ENCODE assay signal across 8 mouse cellular contexts in genomic region chr9:13825896-13826295, GRCm38 (mm10). TPM values are rescaled to one million over a fixed set of nuclear protein-coding genes. Genes with fewer than 3 reads are reported as not detected.
DNase-seq lines count a peak whose midpoint lies in the region; ATAC-seq and TF ChIP-seq lines count a peak whose summit lies in the region.

No protein-coding gene starts in this region.

- no peak for DNase-seq in kidney, adult 9 months
- peak; percentile 60 for DNase-seq in c-Kit-positive CD71-positive TER-119-positive erythroid progenitor cells, embryonic 14.5 days (ENCODE audit: low spot score)
- no peak for DNase-seq in hindbrain, postnatal 0 days (ENCODE audit: low spot score)
- no peak for DNase-seq in natural killer cell, adult 2 months (ENCODE audit: low spot score in 2 of 2)
- no peak for DNase-seq in layer of hippocampus, postnatal 14 days (ENCODE audit: low spot score in 2 of 2)
- DNase-seq in cerebellum, postnatal 14 days, result no peak

- H3K9me3 ChIP-seq in kidney, embryonic 15.5 days (replicated peaks), result no peaks in the 10 kb centered on the region
- no peaks in the 10 kb centered on the region for H3K9me3 ChIP-seq in hindbrain, postnatal 0 days (ENCODE audit: low read length)
- H3K9me3 ChIP-seq in midbrain, embryonic 15.5 days, result no peaks in the 10 kb centered on the region

- H3K4me1 ChIP-seq in kidney, embryonic 15.5 days, result peaks cover 22% of the 10 kb centered on the region
- H3K4me1 ChIP-seq in hindbrain, postnatal 0 days (ENCODE audit: insufficient read depth, low read length), result 0 out of 2 replicates have a peak, but pooled peaks cover 7% of the 10 kb centered on the region
- H3K4me1 ChIP-seq in midbrain, embryonic 15.5 days, result peaks cover 33% of the 10 kb centered on the region

- peak overlapping the region; percentile 83 for H3K9ac ChIP-seq in kidney, embryonic 15.5 days
- peak overlapping the region; percentile 84 for H3K9ac ChIP-seq in hindbrain, postnatal 0 days (replicated peaks; ENCODE audit: low read length)
- H3K9ac ChIP-seq in midbrain, embryonic 15.5 days, result peak overlapping the region; percentile 74

- TF ChIP-seq CTCF in hindbrain, postnatal 0 days (IDR thresholded peaks at IDR 0.05; ENCODE audit: low read depth), result no peak

- 3% methylated on average over 8 of the region's 8 CpGs for WGBS in kidney, embryonic 15.5 days
- WGBS in hindbrain, postnatal 0 days, result 7% methylated on average over 8 of the region's 8 CpGs
- 8% methylated on average over 8 of the region's 8 CpGs for WGBS in midbrain, embryonic 15.5 days

- ATAC-seq in kidney, embryonic 15.5 days (replicated peaks; ENCODE audit: low FRiP score), result no peak
- ATAC-seq in hindbrain, postnatal 0 days, result no peak
- ATAC-seq in midbrain, embryonic 15.5 days (replicated peaks), result no peak

- H3K27me3 ChIP-seq in kidney, embryonic 15.5 days, result no peaks in the 10 kb centered on the region
- H3K27me3 ChIP-seq in hindbrain, postnatal 0 days (ENCODE audit: insufficient read depth, low read length), result no peaks in the 10 kb centered on the region
- H3K27me3 ChIP-seq in midbrain, embryonic 15.5 days (replicated peaks), result no peaks in the 10 kb centered on the region

- peak overlapping the region; percentile 70 for H3K4me2 ChIP-seq in kidney, embryonic 15.5 days
- H3K4me2 ChIP-seq in hindbrain, postnatal 0 days (ENCODE audit: low read depth, low read length), result peak overlapping the region; percentile 63
- peak overlapping the region; percentile 73 for H3K4me2 ChIP-seq in midbrain, embryonic 15.5 days

- peaks cover 22% of the 10 kb centered on the region for H3K36me3 ChIP-seq in kidney, embryonic 15.5 days
- peaks cover 5% of the 10 kb centered on the region; the same call in 1 of the 2 replicates for H3K36me3 ChIP-seq in hindbrain, postnatal 0 days (ENCODE audit: insufficient read depth, low read length)
- peaks cover 4% of the 10 kb centered on the region for H3K36me3 ChIP-seq in midbrain, embryonic 15.5 days (replicated peaks)

- peak overlapping the region; percentile 72 for H3K4me3 ChIP-seq in kidney, embryonic 15.5 days (replicated peaks)
- peak overlapping the region; percentile 89 for H3K4me3 ChIP-seq in hindbrain, postnatal 0 days (ENCODE audit: low read length)
- H3K4me3 ChIP-seq in midbrain, embryonic 15.5 days, result peak overlapping the region; percentile 79

- H3K27ac ChIP-seq in kidney, embryonic 15.5 days, result peak overlapping the region; percentile 99
- H3K27ac ChIP-seq in hindbrain, postnatal 0 days, result peak overlapping the region; percentile 97
- H3K27ac ChIP-seq in midbrain, embryonic 15.5 days, result peak overlapping the region; percentile 96

RNA-seq across cellular contexts. Expression of gene Cep57, which starts 1.0 kb away (rescaled TPM):
- 56.1 and 62.0 TPM in 2 replicates for polyA plus RNA-seq in kidney, embryonic 15.5 days (2015; fragmentation: Nextera tagmentation; extraction: Ambion mirVana)
- total RNA-seq in hindbrain, postnatal 0 days (2014; rRNA removed), result 17.3 and 26.2 TPM in 2 replicates
- 38.7 and 38.9 TPM in 2 replicates for polyA plus RNA-seq in hindbrain, postnatal 0 days (2015; fragmentation: Nextera tagmentation; extraction: Ambion mirVana)
- 34.1 and 36.5 TPM in 2 replicates for polyA plus RNA-seq in midbrain, embryonic 15.5 days (2015; fragmentation: Nextera tagmentation; extraction: Ambion mirVana)
- total RNA-seq in layer of hippocampus, postnatal 14 days (2021), result 10 to 100 TPM; 16.3 to 19.5 TPM

RNA-seq across cellular contexts. Expression of gene Fam76b, which starts 1.6 kb away (rescaled TPM):
- polyA plus RNA-seq in kidney, embryonic 15.5 days (2015; fragmentation: Nextera tagmentation; extraction: Ambion mirVana), result 23.7 and 25.4 TPM in 2 replicates
- total RNA-seq in hindbrain, postnatal 0 days (2014; rRNA removed), result 21.5 and 23.1 TPM in 2 replicates
- 13.9 and 16.3 TPM in 2 replicates for polyA plus RNA-seq in hindbrain, postnatal 0 days (2015; fragmentation: Nextera tagmentation; extraction: Ambion mirVana)
- 21.2 and 21.7 TPM in 2 replicates for polyA plus RNA-seq in midbrain, embryonic 15.5 days (2015; fragmentation: Nextera tagmentation; extraction: Ambion mirVana)
- total RNA-seq in layer of hippocampus, postnatal 14 days (2021), result 10 to 100 TPM; 18.5 to 24.7 TPM
